Mouse (Mus musculus): ENCODE measurements at regions not wholly inside any gene's neighbourhood (a gene's known extent, or its start where the extent isn't known, plus 50 kb on each side); places are given as distances from the start of the nearest gene placed in this dataset.
"Not testable (repeated sequence)": the region's sequence is repeated elsewhere in the genome, so short reads cannot be mapped to it uniquely, and the experiment has no call there.

- H3K9me3 ChIP-seq (replicated peaks; ENCODE audit: control insufficient read depth, insufficient read depth, low read length, poor library complexity, severe bottlenecking): peaks cover 21% of the 10 kb centered on the region
- no peaks in the 10 kb centered on the region for H3K4me1 ChIP-seq (ENCODE audit: control insufficient read depth, insufficient read depth, low read length)
- no peak overlapping the region for H3K4me3 ChIP-seq (ENCODE audit: low read depth, low read length)
- no peak overlapping the region for H3K9ac ChIP-seq (ENCODE audit: low read depth, poor library complexity, severe bottlenecking)
- H3K36me3 ChIP-seq (ENCODE audit: control insufficient read depth, insufficient read depth, low read length, poor library complexity, severe bottlenecking): no peaks in the 10 kb centered on the region; the same call in 1 of the 2 replicates
- TF ChIP-seq CTCF (IDR thresholded peaks at IDR 0.05; ENCODE audit: low read depth, low read length) (no peak), EP300 (IDR thresholded peaks at IDR 0.05; ENCODE audit: insufficient read depth, low read depth, low read length) (peak; percentile 61; the same call in 1 of the 2 replicates)
- H3K27me3 ChIP-seq (ENCODE audit: control insufficient read depth, insufficient read depth, low read length, poor library complexity, severe bottlenecking): no peaks in the 10 kb centered on the region
- H3K27ac ChIP-seq (ENCODE audit: insufficient read depth, low read length): peak overlapping the region; percentile 88
Observed at GRCm38 (mm10) chr9:11939851-11940560, 1035.4 kb upstream of the Cntn5 start.

- no peaks in the 10 kb centered on the region for H3K4me1 ChIP-seq (ENCODE audit: control insufficient read depth, insufficient read depth, low read length)
- H3K4me3 ChIP-seq (ENCODE audit: low read depth, low read length): no peak overlapping the region
- no peaks in the 10 kb centered on the region for H3K27me3 ChIP-seq (ENCODE audit: control insufficient read depth, insufficient read depth, low read length, poor library complexity, severe bottlenecking)
- H3K27ac ChIP-seq (ENCODE audit: insufficient read depth, low read length): no peak overlapping the region
- TF ChIP-seq EP300 (IDR thresholded peaks at IDR 0.05; ENCODE audit: insufficient read depth, low read depth, low read length) (no peak), POLR2A (IDR thresholded peaks at IDR 0.05; ENCODE audit: insufficient read depth, low read length) (no peak)
- H3K9ac ChIP-seq (ENCODE audit: low read depth, poor library complexity, severe bottlenecking): no peak overlapping the region
- H3K9me3 ChIP-seq (replicated peaks; ENCODE audit: control insufficient read depth, insufficient read depth, low read length, poor library complexity, severe bottlenecking): no peaks in the 10 kb centered on the region; the same call in 1 of the 2 replicates
- H3K36me3 ChIP-seq (ENCODE audit: control insufficient read depth, insufficient read depth, low read length, poor library complexity, severe bottlenecking): no peaks in the 10 kb centered on the region
Observed at GRCm38 (mm10) chr9:11925501-11925900, 1020.9 kb upstream of the Cntn5 start.

- not testable (repeated sequence) for H3K27ac ChIP-seq (ENCODE audit: insufficient read depth, low read length); H3K9me3 ChIP-seq (replicated peaks; ENCODE audit: control insufficient read depth, insufficient read depth, low read length, poor library complexity, severe bottlenecking); H3K4me1 ChIP-seq (ENCODE audit: control insufficient read depth, insufficient read depth, low read length); H3K36me3 ChIP-seq (ENCODE audit: control insufficient read depth, insufficient read depth, low read length, poor library complexity, severe bottlenecking); H3K27me3 ChIP-seq (ENCODE audit: control insufficient read depth, insufficient read depth, low read length, poor library complexity, severe bottlenecking); H3K9ac ChIP-seq (ENCODE audit: low read depth, poor library complexity, severe bottlenecking); H3K4me3 ChIP-seq (ENCODE audit: low read depth, low read length)
Observed at GRCm38 (mm10) chr9:11923591-11924355, 1019.2 kb upstream of the Cntn5 start.

GRCm38 (mm10) chr9:11920251-11920650 is 1015.7 kb upstream of the Cntn5 start:
- H3K9me3 ChIP-seq (replicated peaks; ENCODE audit: control insufficient read depth, insufficient read depth, low read length, poor library complexity, severe bottlenecking): no peaks in the 10 kb centered on the region; the same call in 1 of the 2 replicates
- no peaks in the 10 kb centered on the region for H3K27me3 ChIP-seq (ENCODE audit: control insufficient read depth, insufficient read depth, low read length, poor library complexity, severe bottlenecking)
- H3K4me1 ChIP-seq (ENCODE audit: control insufficient read depth, insufficient read depth, low read length): no peaks in the 10 kb centered on the region
- TF ChIP-seq EP300 (IDR thresholded peaks at IDR 0.05; ENCODE audit: insufficient read depth, low read depth, low read length): no peak
- no peak for TF ChIP-seq CTCF (IDR thresholded peaks at IDR 0.05; ENCODE audit: low read depth, low read length)
- TF ChIP-seq POLR2A (IDR thresholded peaks at IDR 0.05; ENCODE audit: insufficient read depth, low read length): no peak
- H3K27ac ChIP-seq (ENCODE audit: insufficient read depth, low read length): no peak overlapping the region
- no peak overlapping the region for H3K4me3 ChIP-seq (ENCODE audit: low read depth, low read length)
- no peak overlapping the region for H3K9ac ChIP-seq (ENCODE audit: low read depth, poor library complexity, severe bottlenecking)
- H3K36me3 ChIP-seq (ENCODE audit: control insufficient read depth, insufficient read depth, low read length, poor library complexity, severe bottlenecking): no peaks in the 10 kb centered on the region

- no peaks in the 10 kb centered on the region for H3K36me3 ChIP-seq (ENCODE audit: control insufficient read depth, insufficient read depth, low read length, poor library complexity, severe bottlenecking)
- H3K4me3 ChIP-seq (ENCODE audit: low read depth, low read length): no peak overlapping the region
- H3K27me3 ChIP-seq (ENCODE audit: control insufficient read depth, insufficient read depth, low read length, poor library complexity, severe bottlenecking): no peaks in the 10 kb centered on the region
- no peaks in the 10 kb centered on the region for H3K4me1 ChIP-seq (ENCODE audit: control insufficient read depth, insufficient read depth, low read length)
- TF ChIP-seq EP300 (IDR thresholded peaks at IDR 0.05; ENCODE audit: insufficient read depth, low read depth, low read length) (no peak), POLR2A (IDR thresholded peaks at IDR 0.05; ENCODE audit: insufficient read depth, low read length) (no peak), CTCF (IDR thresholded peaks at IDR 0.05; ENCODE audit: low read depth, low read length) (no peak)
- H3K9ac ChIP-seq (ENCODE audit: low read depth, poor library complexity, severe bottlenecking): no peak overlapping the region
- H3K9me3 ChIP-seq (replicated peaks; ENCODE audit: control insufficient read depth, insufficient read depth, low read length, poor library complexity, severe bottlenecking): no peaks in the 10 kb centered on the region
- no peak overlapping the region for H3K27ac ChIP-seq (ENCODE audit: insufficient read depth, low read length)
Observed at GRCm38 (mm10) chr9:11898232-11898631, 993.7 kb upstream of the Cntn5 start.

GRCm38 (mm10) chr9:11885784-11886183 is 981.2 kb upstream of the Cntn5 start:
- H3K27me3 ChIP-seq (ENCODE audit: control insufficient read depth, insufficient read depth, low read length, poor library complexity, severe bottlenecking): no peaks in the 10 kb centered on the region
- H3K36me3 ChIP-seq (ENCODE audit: control insufficient read depth, insufficient read depth, low read length, poor library complexity, severe bottlenecking): no peaks in the 10 kb centered on the region
- no peak overlapping the region for H3K27ac ChIP-seq (ENCODE audit: insufficient read depth, low read length)
- no peaks in the 10 kb centered on the region for H3K9me3 ChIP-seq (replicated peaks; ENCODE audit: control insufficient read depth, insufficient read depth, low read length, poor library complexity, severe bottlenecking)
- no peak overlapping the region for H3K9ac ChIP-seq (ENCODE audit: low read depth, poor library complexity, severe bottlenecking)
- H3K4me3 ChIP-seq (ENCODE audit: low read depth, low read length): no peak overlapping the region
- TF ChIP-seq POLR2A (IDR thresholded peaks at IDR 0.05; ENCODE audit: insufficient read depth, low read length) (no peak), CTCF (IDR thresholded peaks at IDR 0.05; ENCODE audit: low read depth, low read length) (no peak), EP300 (IDR thresholded peaks at IDR 0.05; ENCODE audit: insufficient read depth, low read depth, low read length) (no peak)
- no peaks in the 10 kb centered on the region for H3K4me1 ChIP-seq (ENCODE audit: control insufficient read depth, insufficient read depth, low read length)

Data from ES-Bruce4 (cell line).